Mouse (Mus musculus): Measurements from ENCODE around the gene Mthfr. TPM values are rescaled to one million over a fixed set of nuclear protein-coding genes. Genes with fewer than 3 reads are reported as not detected.
"Not testable (repeated sequence)": the region's sequence is repeated elsewhere in the genome, so short reads cannot be mapped to it uniquely, and the experiment has no call there.

Gene Mthfr
- total RNA-seq, 2 experiments from 2014 or later = 33.5 to 37.2 TPM

DNA sequence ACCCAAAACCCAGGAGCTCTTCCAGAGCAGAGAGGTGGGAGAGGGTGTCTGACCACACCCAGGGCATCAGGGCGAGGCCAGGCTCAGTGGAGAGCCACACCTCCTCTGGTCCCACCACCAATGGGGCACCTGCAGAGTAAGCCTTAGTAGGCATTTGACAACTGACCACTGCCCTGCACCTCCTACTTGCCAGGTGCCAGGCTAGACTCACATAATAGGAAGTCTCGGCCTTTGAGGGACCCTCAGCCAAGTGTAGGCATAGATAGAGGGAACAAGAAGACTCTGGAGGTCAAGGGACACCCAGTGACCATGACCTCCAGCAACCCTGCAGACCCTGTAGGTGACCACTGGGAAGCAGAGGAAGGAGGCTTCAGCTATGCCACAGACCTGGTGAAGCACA, 5.2 kb downstream of the Mthfr start:
- H3K27ac ChIP-seq = peak overlapping the region; percentile 3; the same call in 1 of the 2 replicates
- no peak for DNase-seq (ENCODE audit: low spot score in 2 of 2)
- no peak for TF ChIP-seq CTCF (conservative IDR thresholded peaks at IDR 0.05)
- H3K4me3 ChIP-seq = no peak overlapping the region

DNA sequence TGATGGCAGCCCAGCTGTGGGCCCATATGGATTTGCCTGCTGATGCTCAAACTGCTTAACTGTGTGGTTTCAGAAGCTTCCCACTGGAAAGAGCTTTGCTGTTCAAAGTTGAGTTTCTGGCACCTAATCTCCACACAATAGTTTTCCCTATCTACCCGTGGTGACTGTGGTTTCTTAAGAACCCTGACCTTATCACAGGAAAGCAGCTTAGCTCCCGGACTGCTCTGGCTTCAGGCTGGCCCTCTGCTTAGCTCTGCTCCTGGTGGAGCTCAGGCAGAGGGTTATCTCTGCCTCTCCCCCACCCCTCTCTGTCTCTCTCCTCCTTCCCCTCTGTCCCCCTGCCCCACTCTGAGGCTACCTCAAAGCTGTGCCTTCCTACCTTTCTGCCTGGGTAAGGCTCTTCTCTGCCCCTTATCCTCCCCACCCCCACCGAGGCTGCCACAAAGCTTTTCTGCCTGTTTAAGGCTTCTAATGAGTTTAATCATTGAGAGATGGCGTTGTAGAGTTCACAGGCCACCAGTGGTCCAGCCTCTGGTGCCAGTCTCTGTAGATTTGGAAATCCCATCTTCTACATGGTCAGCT, 7.7 kb downstream of the Mthfr start:
- Histone ChIP-seq H3K27ac (0 out of 2 replicates have a peak overlapping the region, but pooled peaks have one; percentile 23), H3K4me3 (no peak overlapping the region)
- no peak for DNase-seq (ENCODE audit: low spot score in 2 of 2)
- no peak for TF ChIP-seq CTCF (conservative IDR thresholded peaks at IDR 0.05)

DNA sequence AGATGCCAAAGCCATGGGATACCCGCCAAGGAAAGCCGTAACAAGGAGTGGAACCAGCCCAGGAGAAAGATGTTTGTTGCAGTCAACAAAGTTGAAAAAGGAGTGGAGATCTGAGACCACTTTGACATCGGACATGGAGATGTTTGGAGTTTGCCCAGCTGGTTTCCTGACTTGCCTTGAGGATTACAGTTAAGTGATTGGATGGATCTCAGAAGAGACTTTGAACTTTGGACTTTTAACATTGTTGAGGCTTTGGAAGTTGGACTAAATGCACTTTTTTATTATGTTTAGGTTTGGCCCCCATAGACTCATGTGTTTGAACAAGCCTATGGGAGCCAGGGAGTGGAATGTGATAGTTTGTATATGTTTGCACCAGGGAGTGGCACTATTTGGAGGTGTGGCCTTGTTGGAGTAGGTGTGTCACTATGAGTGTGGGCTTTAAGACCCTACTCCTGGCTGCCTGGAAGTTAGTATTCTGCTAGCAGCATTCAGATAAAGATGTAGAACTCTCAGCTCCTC, 11.6 kb downstream of the Mthfr start:
- H3K4me3 ChIP-seq = not testable (repeated sequence)

DNA sequence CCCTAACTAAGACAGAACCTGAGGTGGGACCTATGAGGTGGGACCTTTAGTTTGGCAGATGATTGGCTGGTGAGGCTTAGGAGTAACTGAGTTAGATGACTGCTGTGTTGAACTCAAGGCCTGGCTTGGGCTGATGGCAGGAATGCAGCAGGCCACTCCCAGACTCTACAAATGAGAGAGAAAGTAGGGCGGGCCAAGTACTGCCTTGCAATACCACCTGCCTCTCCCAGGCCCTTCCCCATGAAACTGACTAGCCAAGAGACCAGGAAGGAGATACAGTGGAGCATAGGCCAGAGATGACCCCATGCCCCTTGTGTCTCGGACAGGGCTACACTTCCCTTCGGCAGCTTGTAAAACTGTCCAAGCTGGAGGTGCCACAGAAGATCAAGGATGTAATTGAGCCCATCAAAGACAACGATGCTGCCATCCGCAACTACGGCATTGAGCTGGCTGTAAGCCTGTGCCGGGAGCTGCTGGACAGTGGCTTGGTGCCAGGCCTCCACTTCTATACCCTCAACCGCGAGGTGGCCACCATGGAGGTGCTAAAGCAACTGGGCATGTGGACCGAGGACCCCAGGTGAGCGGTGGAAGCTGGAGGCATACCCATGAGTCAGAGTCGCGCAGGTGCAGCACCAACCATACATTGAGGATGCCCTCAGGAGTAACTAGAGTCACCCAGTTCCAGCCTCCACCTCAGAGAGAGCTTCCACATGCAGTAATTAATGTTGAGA, 12.3 kb downstream of the Mthfr start:
- no peak for TF ChIP-seq CTCF (conservative IDR thresholded peaks at IDR 0.05)
- DNase-seq (ENCODE audit: low spot score in 2 of 2) = no peak
- Histone ChIP-seq H3K4me3 (no peak overlapping the region), H3K27ac (no peak overlapping the region)

More for the DNA sequence above, 11.6 kb downstream of the Mthfr start:
- not testable (repeated sequence) for H3K27ac ChIP-seq; DNase-seq (ENCODE audit: low spot score in 2 of 2)

DNA sequence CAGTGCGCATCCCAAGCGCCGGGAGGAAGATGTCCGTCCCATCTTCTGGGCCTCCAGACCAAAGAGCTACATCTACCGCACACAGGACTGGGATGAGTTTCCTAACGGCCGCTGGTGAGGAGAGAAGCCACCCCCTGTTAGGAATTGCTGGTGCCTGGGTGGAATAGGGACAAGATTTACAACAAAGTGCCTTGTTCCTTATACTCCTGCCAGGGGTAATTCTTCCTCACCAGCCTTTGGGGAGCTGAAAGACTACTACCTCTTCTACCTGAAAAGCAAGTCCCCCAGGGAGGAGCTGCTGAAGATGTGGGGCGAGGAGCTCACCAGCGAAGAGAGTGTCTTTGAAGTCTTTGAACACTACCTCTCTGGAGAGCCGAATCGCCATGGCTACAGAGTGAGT, 13.0 kb downstream of the Mthfr start:
- no peak for TF ChIP-seq CTCF (conservative IDR thresholded peaks at IDR 0.05)
- no peak overlapping the region for H3K27ac ChIP-seq
- no peak for DNase-seq (ENCODE audit: low spot score in 2 of 2)
- no peak overlapping the region for H3K4me3 ChIP-seq

DNA sequence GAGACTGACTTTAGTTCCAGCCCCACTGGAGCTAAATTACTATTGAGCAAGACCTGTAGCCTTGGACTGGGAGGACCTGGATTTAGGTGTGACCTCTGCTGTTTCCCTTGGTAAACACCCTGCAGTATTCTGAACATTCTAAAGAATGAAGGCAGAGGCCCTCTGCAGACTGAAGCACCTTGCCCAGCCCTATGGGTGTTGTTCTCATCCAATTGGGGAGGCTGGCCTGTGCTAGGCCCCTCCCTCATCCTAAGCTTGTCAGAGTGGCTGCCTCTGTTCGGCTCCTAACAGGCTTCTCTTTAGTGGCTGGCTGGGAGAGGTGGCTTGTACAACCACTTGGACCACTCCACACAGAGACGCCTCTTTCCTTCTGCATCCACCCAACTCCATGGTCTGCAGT, 14.1 kb downstream of the Mthfr start:
- TF ChIP-seq CTCF (conservative IDR thresholded peaks at IDR 0.05) = no peak
- DNase-seq (ENCODE audit: low spot score in 2 of 2) = no peak
- Histone ChIP-seq H3K27ac (peak overlapping the region; percentile 87), H3K4me3 (no peak overlapping the region)

DNA sequence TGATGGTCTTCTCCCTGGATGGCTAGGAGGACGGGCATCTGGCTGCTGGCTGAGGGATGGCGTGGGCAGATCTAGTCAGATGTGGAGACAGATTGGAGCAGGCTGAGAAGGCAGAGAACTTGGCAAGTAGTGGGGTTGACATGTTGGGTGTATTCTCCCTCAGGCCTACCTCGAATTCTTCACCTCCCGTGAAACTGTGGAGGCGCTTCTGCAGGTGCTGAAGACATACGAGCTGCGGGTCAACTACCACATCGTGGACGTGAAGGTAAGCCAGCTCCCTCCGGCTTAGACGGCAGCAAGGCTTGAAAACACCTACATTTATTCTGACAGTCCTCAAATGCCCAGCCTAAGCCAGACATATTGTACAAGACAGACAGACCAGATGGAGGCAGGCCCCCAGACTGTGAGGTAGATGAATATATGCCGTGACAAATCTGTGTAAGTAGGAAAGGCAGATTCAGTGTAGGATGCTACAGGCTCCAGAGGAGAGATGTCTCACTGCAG, 14.6 kb downstream of the Mthfr start:
- no peak for TF ChIP-seq CTCF (conservative IDR thresholded peaks at IDR 0.05)
- H3K4me3 ChIP-seq = no peak overlapping the region
- peak overlapping the region; percentile 87 for H3K27ac ChIP-seq
- peak; percentile 71 to 76 for DNase-seq (ENCODE audit: low spot score in 2 of 2)

DNA sequence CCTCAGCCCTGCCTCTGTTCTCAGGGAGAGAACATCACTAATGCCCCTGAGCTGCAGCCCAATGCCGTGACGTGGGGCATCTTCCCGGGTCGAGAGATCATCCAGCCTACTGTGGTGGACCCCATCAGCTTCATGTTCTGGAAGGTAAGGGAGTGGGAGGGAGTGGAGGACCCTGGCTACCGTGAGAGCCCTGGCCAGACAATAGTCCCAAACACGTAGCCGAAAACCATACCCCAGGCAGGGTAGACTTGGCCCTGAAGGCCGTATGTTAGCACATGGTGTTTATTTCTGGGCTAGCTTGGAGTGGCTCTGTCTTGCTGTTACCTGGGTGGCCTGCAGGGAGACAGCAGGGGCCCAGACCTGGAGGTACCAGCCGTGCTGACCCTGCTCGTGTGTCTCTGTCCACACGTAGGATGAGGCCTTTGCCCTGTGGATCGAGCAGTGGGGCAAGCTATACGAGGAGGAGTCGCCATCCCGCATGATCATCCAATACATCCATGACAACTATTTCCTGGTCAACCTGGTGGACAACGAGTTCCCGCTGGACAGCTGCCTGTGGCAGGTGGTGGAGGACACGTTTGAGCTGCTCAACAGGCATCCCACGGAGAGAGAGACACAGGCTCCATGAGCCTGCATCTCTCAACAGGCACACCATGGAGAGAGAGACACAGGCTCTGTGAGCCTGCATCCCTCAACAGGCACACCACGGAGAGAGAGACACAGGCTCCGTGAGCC, 16.3 kb downstream of the Mthfr start:
- TF ChIP-seq CTCF (conservative IDR thresholded peaks at IDR 0.05) = no peak
- H3K4me3 ChIP-seq = no peak overlapping the region
- peak overlapping the region; percentile 68 for H3K27ac ChIP-seq
- DNase-seq (ENCODE audit: low spot score in 2 of 2) = no peak

DNA sequence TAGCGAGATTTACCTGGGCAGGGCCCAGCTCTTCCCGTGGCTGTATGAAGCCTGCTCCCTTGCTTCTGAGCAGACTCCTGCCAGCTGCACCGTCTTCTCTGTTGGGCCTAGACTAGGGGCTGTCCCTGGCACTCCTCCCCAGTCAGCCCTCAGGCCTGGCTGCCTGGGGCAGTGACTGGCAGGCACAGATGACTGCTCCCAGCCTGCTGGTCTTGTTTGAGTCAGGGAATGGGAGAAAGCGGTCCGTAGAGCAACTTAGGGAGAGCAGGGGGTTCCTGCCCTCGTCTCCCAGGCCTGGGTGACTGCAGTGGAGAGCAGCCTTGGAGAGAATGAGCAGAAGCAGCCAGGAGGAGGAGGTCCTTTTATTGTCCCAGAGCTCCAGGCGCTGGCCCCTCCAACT, 17.4 kb downstream of the Mthfr start:
- H3K27ac ChIP-seq = peak overlapping the region; percentile 46
- no peak for DNase-seq (ENCODE audit: low spot score in 2 of 2)
- no peak for TF ChIP-seq CTCF (conservative IDR thresholded peaks at IDR 0.05)
- no peak overlapping the region for H3K4me3 ChIP-seq

DNA sequence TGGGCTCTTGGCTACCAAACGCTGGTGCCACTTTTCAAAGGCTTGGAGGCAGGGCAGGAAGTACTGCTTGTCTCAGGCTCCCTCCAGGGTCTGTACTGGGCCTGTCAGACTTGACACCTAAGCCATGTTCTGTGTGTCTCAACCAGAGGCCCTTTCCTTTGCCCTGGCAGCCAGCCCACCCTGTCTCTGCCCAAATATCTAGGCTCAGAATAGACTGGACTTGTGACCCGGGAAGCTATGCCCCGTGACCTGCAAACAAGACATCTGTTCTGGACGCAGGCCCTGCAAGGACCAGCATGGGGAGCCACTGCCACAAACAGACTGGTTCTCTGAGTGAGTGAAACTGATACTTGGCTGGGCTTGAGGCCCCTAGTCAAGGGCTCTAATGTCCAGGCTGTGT, 17.9 kb downstream of the Mthfr start:
- TF ChIP-seq CTCF (conservative IDR thresholded peaks at IDR 0.05) = no peak
- DNase-seq (ENCODE audit: low spot score in 2 of 2) = no peak
- Histone ChIP-seq H3K4me3 (no peak overlapping the region), H3K27ac (peak overlapping the region; percentile 89; the same call in 1 of the 2 replicates)

DNA sequence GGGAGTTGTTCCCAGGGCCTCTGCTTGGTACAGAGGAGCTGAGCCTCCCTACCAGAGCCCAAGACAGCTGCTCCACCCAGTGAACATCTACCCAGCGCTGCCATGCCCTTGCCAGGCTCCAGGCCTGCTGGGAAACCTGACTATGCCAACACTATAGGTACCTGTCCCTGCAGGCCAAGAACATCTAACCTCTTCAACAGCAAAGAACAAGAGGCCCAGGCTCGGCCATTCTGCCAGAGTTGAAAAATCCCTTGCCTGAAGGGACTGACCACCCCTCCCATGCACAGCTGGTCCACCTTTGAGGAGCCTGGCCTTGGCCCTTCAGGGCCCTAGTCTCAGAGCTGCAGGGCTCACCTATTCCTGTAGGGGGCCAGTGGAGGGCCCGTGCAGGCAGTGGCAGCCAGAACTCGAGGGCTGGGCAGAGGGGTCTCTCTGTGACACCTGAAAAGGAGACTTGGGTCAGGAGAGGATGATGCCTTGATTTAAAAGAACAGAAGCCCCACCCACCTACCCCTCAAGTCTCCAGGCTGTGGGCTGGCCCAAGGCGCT, 18.9 kb downstream of the Mthfr start:
- Histone ChIP-seq H3K27ac (peak overlapping the region; percentile 89), H3K4me3 (no peak overlapping the region)
- peak; percentile 55 for TF ChIP-seq CTCF (conservative IDR thresholded peaks at IDR 0.05)
- no peak for DNase-seq (ENCODE audit: low spot score in 2 of 2)

DNA sequence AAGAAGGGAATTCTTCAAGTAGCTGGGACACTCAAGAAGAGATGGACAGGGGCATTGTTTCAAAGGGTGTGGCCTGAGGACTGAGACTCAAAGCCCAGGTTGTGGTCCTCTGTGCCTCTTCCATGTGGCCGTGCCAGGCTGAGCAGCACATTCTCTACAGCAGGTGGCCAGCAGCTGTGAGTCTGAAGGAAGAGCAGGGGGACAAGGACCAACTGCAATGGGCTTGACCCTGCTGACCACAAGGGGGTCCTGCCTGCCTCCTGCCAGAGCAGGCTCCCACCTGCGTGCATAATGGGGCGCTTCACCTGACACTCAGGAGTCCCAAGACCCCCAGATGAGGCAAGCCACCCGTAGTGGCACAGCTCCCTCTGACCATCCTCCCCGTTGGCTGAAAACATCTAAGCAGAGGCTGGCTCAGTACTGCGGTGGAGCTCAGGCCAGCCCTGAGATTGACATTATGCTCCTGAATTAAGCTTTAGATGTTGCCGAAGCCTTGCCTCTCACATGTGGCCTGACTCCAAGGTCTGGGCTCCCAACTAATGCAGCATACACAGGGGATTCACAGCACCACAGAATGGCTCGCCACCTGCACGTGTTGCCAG, 19.4 kb downstream of the Mthfr start:
- no peak for DNase-seq (ENCODE audit: low spot score in 2 of 2)
- Histone ChIP-seq H3K27ac (peak overlapping the region; percentile 89), H3K4me3 (no peak overlapping the region)
- TF ChIP-seq CTCF (conservative IDR thresholded peaks at IDR 0.05) = no peak
